Mouse (Mus musculus): ENCODE measurements around the gene Plcg2. TPM values are rescaled to one million over a fixed set of nuclear protein-coding genes. Genes with fewer than 3 reads are reported as not detected.

The Plcg2 gene
- polyA plus RNA-seq, 1 experiment from 2014 or later = 76.4 TPM

DNA sequence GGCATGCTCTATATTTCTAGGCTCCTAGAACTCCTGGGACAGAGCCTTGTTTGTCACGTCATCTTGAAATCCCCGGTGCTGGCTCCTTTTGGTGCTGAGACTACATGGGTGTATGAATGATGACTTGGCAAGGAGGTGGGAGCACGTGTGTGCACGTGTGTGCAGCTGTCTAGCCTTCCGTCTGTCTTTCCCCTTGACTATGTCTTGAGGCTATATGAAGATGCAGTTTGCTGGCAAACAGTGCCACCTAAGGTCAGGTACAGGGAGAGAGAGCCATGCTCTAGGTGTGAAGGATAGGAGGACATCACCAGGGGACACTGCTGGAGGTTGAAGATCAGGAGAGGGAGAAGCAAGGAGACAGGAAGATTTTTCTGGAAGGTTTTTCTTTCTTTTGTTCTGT lies 49.9 kb downstream of the Plcg2 start:
- no peak overlapping the region for H3K4me3 ChIP-seq (ENCODE audit: inconsistent target)
- 17% methylated on average over 4 of the region's 5 CpGs for WGBS (ENCODE audit: missing documents)
- H3K36me3 ChIP-seq (ENCODE audit: inconsistent target) = no peaks in the 10 kb centered on the region
- H3K79me2 ChIP-seq (ENCODE audit: inconsistent target) = peaks cover 100% of the 10 kb centered on the region
- H3K27ac ChIP-seq = no peak overlapping the region

DNA sequence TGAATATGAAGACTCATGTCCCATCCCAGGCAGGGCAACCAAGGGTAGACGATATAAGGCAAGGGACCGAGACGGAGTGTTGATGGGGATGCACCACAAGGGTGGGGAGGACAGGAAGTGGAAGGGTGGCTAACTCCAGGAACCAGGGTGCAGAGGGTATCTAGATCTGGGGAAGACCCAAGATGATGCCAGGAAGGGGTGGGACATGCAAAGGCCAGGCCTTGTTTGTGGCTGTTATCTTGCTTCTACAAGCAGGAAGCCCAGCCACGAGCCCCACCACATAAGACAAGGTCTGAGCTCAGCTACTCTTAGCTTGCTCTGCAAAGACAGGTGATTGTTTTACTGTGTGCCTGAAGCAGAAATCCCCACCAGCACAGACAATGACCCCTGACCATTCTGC lies 50.4 kb downstream of the Plcg2 start:
- 44% methylated on average over 4 of the region's 4 CpGs for WGBS (ENCODE audit: missing documents)
- H3K27ac ChIP-seq = no peak overlapping the region
- peaks cover 100% of the 10 kb centered on the region for H3K79me2 ChIP-seq (ENCODE audit: inconsistent target)
- no peaks in the 10 kb centered on the region for H3K36me3 ChIP-seq (ENCODE audit: inconsistent target)
- no peak overlapping the region for H3K4me3 ChIP-seq (ENCODE audit: inconsistent target)

GRCm38 (mm10) chr8:117550529-117550928 lies 52.4 kb downstream of the Plcg2 start:
- Histone ChIP-seq H3K79me2 (ENCODE audit: inconsistent target) (peaks cover 100% of the 10 kb centered on the region), H3K4me3 (ENCODE audit: inconsistent target) (no peak overlapping the region), H3K36me3 (ENCODE audit: inconsistent target) (no peaks in the 10 kb centered on the region), H3K27ac (no peak overlapping the region)
- WGBS (ENCODE audit: missing documents) = 24% methylated on average over 5 of the region's 5 CpGs

DNA sequence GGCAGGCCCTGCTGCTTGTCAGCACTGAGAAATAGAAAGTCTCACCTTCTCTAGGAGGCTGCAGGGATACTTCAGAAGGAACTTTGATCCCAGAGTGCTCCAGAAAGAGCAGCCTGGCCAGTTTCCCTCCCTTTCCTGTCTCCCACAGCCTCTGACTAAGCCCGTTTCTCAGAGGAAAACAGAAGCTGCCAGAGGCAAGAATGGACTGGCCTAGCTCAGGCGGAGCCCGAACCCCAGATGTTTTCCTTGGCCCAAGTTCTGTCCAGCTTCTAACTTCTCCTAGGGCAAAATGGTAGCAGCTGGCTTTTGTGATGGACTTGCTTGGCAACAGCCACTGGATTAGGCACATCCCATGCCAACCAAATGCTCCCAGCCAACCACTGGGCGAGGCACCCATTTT lies 62.9 kb downstream of the Plcg2 start:
- WGBS (ENCODE audit: missing documents) = 94% methylated on average over 4 of the region's 4 CpGs
- Histone ChIP-seq H3K79me2 (ENCODE audit: inconsistent target) (peaks cover 62% of the 10 kb centered on the region; the same call in 1 of the 2 replicates), H3K4me3 (ENCODE audit: inconsistent target) (no peak overlapping the region), H3K27ac (no peak overlapping the region), H3K36me3 (ENCODE audit: inconsistent target) (peaks cover 60% of the 10 kb centered on the region)

- Histone ChIP-seq H3K79me2 (ENCODE audit: inconsistent target) (peaks cover 57% of the 10 kb centered on the region; the same call in 1 of the 2 replicates), H3K27ac (no peak overlapping the region), H3K4me3 (ENCODE audit: inconsistent target) (no peak overlapping the region), H3K36me3 (ENCODE audit: inconsistent target) (peaks cover 60% of the 10 kb centered on the region)
- WGBS (ENCODE audit: missing documents) = 75% methylated on average over 16 of the region's 17 CpGs
These were observed 63.8 kb downstream of the Plcg2 start for GRCm38 (mm10) chr8:117561735-117562361.

DNA sequence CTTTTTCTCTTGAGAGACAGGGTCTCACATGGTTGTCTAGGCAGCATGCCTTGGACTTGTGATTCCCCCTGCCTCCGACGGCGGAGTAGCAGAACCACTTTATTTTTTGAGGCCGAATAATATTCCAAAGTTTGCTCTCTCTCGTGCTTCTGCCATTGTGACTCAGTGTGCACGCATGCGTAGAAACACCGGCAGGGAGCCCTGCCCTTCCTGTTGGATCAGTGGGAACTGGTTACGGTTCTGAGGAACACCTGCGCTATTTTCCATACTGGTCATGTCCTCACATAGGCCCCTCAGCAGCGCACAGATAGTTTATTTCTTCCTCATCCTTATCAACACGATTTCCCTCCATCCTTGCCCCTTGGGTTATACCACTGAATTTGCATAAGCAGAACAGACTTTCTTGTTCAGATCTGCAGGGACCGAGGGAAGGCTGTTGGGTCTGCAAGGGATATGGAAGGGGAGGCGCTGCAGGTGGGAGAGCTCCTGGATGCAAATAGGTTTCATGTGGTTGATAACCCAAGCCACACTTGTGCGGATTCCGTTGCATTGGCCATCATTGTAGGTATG lies 64.4 kb downstream of the Plcg2 start:
- Histone ChIP-seq H3K27ac (no peak overlapping the region), H3K36me3 (ENCODE audit: inconsistent target) (peaks cover 60% of the 10 kb centered on the region)
- 65% methylated on average over 16 of the region's 16 CpGs for WGBS (ENCODE audit: missing documents)

GRCm38 (mm10) chr8:117569409-117569808 lies 71.3 kb downstream of the Plcg2 start:
- peaks cover 70% of the 10 kb centered on the region for H3K36me3 ChIP-seq (ENCODE audit: inconsistent target)
- WGBS (ENCODE audit: missing documents) = 29% methylated on average over 2 of the region's 5 CpGs

More for the DNA sequence above, 64.4 kb downstream of the Plcg2 start:
- Histone ChIP-seq H3K79me2 (ENCODE audit: inconsistent target) (peaks cover 50% of the 10 kb centered on the region; the same call in 1 of the 2 replicates), H3K4me3 (ENCODE audit: inconsistent target) (no peak overlapping the region)

GRCm38 (mm10) chr8:117576291-117576785 lies 78.2 kb downstream of the Plcg2 start:
- H3K79me2 ChIP-seq (ENCODE audit: inconsistent target) = no peaks in the 10 kb centered on the region
- peaks cover 85% of the 10 kb centered on the region for H3K36me3 ChIP-seq (ENCODE audit: inconsistent target)
- H3K4me3 ChIP-seq (ENCODE audit: inconsistent target) = no peak overlapping the region
- 94% methylated on average over 9 of the region's 9 CpGs for WGBS (ENCODE audit: missing documents)
- no peak overlapping the region for H3K27ac ChIP-seq

More at GRCm38 (mm10) chr8:117569409-117569808, 71.3 kb downstream of the Plcg2 start:
- H3K4me3 ChIP-seq (ENCODE audit: inconsistent target) = no peak overlapping the region
- peaks cover 1% of the 10 kb centered on the region; the same call in 1 of the 2 replicates for H3K79me2 ChIP-seq (ENCODE audit: inconsistent target)
- no peak overlapping the region for H3K27ac ChIP-seq

- H3K36me3 ChIP-seq (ENCODE audit: inconsistent target) = peaks cover 85% of the 10 kb centered on the region
- 30% methylated on average over 6 of the region's 6 CpGs for WGBS (ENCODE audit: missing documents)
- H3K79me2 ChIP-seq (ENCODE audit: inconsistent target) = no peaks in the 10 kb centered on the region
- no peak overlapping the region for H3K27ac ChIP-seq
- H3K4me3 ChIP-seq (ENCODE audit: inconsistent target) = no peak overlapping the region
These were observed 79.0 kb downstream of the Plcg2 start for GRCm38 (mm10) chr8:117577059-117577458.

GRCm38 (mm10) chr8:117577883-117578282 lies 79.8 kb downstream of the Plcg2 start:
- no peak overlapping the region for H3K27ac ChIP-seq
- H3K79me2 ChIP-seq (ENCODE audit: inconsistent target) = no peaks in the 10 kb centered on the region
- H3K4me3 ChIP-seq (ENCODE audit: inconsistent target) = no peak overlapping the region
- H3K36me3 ChIP-seq (ENCODE audit: inconsistent target) = peaks cover 85% of the 10 kb centered on the region
- 92% methylated on average over 10 of the region's 10 CpGs for WGBS (ENCODE audit: missing documents)

DNA sequence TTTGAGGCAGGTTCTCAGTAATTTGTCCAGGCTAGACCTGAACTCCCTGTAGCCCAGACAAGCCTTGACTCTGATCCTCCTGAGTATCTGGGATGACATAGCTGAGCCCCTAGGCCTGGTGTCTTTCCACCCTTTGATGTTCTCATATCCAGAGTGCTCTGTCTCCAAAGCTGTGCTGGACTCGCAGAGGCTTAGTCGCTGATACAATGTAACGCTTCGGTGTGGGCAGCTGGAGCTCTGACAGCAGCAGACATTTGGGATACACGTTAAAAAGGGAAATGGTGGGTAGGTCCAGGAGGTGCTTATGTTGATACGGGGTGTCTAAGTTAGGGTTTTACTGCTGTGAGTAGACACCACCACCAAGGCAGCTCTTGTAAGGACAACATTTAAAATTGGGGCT lies 80.8 kb downstream of the Plcg2 start:
- Histone ChIP-seq H3K36me3 (ENCODE audit: inconsistent target) (peaks cover 85% of the 10 kb centered on the region), H3K4me3 (ENCODE audit: inconsistent target) (no peak overlapping the region), H3K79me2 (ENCODE audit: inconsistent target) (no peaks in the 10 kb centered on the region), H3K27ac (no peak overlapping the region)
- WGBS (ENCODE audit: missing documents) = 96% methylated on average over 6 of the region's 6 CpGs

DNA sequence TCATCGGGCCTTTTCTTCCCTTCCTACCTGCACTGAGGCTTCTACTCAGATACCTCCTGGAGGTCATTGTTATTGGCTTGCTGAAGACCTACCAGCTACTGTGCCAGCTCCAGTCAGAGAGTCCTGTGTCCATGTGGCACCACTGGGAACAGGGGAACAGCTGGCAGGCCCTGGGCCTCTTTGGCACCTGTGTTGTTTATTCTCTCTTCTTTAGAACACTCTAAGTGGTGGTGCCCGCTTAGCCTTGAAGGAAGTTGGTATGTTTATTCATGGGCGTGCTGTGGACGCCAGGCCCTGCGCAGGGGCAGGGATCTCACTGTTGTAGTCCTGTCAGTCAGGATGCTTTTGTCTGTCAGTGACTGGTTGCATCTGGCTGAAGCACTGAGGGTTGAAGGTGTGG lies 95.8 kb downstream of the Plcg2 start:
- H3K36me3 ChIP-seq (ENCODE audit: inconsistent target) = peaks cover 100% of the 10 kb centered on the region
- H3K4me3 ChIP-seq (ENCODE audit: inconsistent target) = no peak overlapping the region
- 95% methylated on average over 5 of the region's 5 CpGs for WGBS (ENCODE audit: missing documents)
- H3K79me2 ChIP-seq (ENCODE audit: inconsistent target) = no peaks in the 10 kb centered on the region
- no peak overlapping the region for H3K27ac ChIP-seq

DNA sequence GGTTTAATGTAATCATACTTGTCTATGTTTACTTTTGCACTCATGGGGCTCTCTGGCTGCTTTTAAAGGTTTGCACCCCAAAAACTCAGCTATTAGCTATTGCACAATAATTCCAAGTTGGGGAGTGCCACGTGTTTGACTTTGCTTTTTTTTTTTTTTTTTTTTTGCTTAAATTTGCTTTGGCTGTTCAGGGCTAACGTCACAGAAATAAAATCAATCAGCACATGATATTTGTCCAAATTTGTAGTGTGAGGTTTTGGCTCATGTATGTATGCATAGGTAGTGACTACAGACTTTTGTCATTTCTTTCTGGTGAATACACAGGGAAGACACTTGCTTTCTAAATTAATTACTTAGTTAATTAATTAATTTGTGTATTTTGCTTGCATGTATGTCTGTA lies 96.9 kb downstream of the Plcg2 start:
- WGBS (ENCODE audit: missing documents) = 86% methylated on average over 1 of the region's 2 CpGs
- Histone ChIP-seq H3K36me3 (ENCODE audit: inconsistent target) (peaks cover 100% of the 10 kb centered on the region), H3K4me3 (ENCODE audit: inconsistent target) (no peak overlapping the region)

DNA sequence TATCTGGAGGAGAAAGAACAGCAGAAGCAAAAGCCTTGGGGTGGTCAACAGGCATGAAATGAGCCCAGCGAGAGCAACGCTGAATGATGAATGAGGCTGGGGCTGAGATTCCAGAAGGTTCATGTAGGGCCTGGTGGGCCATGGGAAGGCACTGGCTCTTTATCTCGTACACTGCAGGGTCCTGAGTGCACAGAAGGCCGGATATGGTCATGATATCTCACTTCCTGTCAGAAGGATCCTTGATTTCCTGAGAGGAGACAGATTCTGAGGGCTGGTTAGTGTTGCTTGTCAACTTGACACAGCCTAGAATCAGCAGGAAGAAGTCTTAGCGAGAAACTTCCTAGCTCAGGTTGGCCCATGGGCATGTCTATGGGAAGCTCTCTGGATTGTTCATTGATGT lies 98.7 kb downstream of the Plcg2 start:
- Histone ChIP-seq H3K79me2 (ENCODE audit: inconsistent target) (no peaks in the 10 kb centered on the region), H3K4me3 (ENCODE audit: inconsistent target) (no peak overlapping the region), H3K27ac (no peak overlapping the region), H3K36me3 (ENCODE audit: inconsistent target) (peaks cover 100% of the 10 kb centered on the region)
- 69% methylated on average over 5 of the region's 5 CpGs for WGBS (ENCODE audit: missing documents)

More for the DNA sequence above, 96.9 kb downstream of the Plcg2 start:
- Histone ChIP-seq H3K27ac (no peak overlapping the region), H3K79me2 (ENCODE audit: inconsistent target) (no peaks in the 10 kb centered on the region)

GRCm38 (mm10) chr8:117600839-117601238 lies 102.7 kb downstream of the Plcg2 start:
- H3K4me3 ChIP-seq (ENCODE audit: inconsistent target) = no peak overlapping the region
- H3K79me2 ChIP-seq (ENCODE audit: inconsistent target) = no peaks in the 10 kb centered on the region
- H3K27ac ChIP-seq = no peak overlapping the region
- peaks cover 100% of the 10 kb centered on the region for H3K36me3 ChIP-seq (ENCODE audit: inconsistent target)
- 96% methylated on average over 13 of the region's 13 CpGs for WGBS (ENCODE audit: missing documents)

All from macrophage (primary cell).